Mouse (Mus musculus) midbrain, embryonic 15.5 days (tissue): ENCODE measurements around the gene Cetn4. TPM values are rescaled to one million over a fixed set of nuclear protein-coding genes. Genes with fewer than 3 reads are reported as not detected.

ENCODE experiments used
- ATAC-seq: fragments of 200-750 bp; cut with Nextera tagmentation; replicated peaks from 2 replicates; pipeline ENCODE4 v1.8.0; 2017; ENCODE audit warnings: moderate TSS enrichment
- H3K27ac ChIP-seq: fragments of 300-500 bp; sonication (generic); 2 replicates; pipeline ENCODE4 v1.5.1; 2015; ENCODE audit warnings: mild to moderate bottlenecking, inconsistent platforms
- H3K27me3 ChIP-seq: fragments of 300-500 bp; sonication (generic); replicated peaks from 2 replicates; pipeline ENCODE4 v1.6.1; 2015; ENCODE audit warnings: inconsistent platforms
- H3K36me3 ChIP-seq: fragments of 300-500 bp; sonication (generic); replicated peaks from 2 replicates; pipeline ENCODE4 v1.6.1; 2015; ENCODE audit warnings: inconsistent platforms
- H3K4me1 ChIP-seq: fragments of 300-500 bp; sonication (generic); 2 replicates; pipeline ENCODE4 v1.6.1; 2015; ENCODE audit warnings: inconsistent platforms
- H3K4me2 ChIP-seq: fragments of 300-500 bp; sonication (generic); 2 replicates; pipeline ENCODE4 v1.6.1; 2015; ENCODE audit warnings: inconsistent platforms, mild to moderate bottlenecking, moderate library complexity
- H3K4me3 ChIP-seq: fragments of 300-500 bp; sonication (generic); 2 replicates; pipeline ENCODE4 v1.5.1; 2015; ENCODE audit warnings: mild to moderate bottlenecking, inconsistent platforms
- H3K9ac ChIP-seq: fragments of 300-500 bp; sonication (generic); 2 replicates; pipeline ENCODE4 v1.6.1; 2015; ENCODE audit warnings: mild to moderate bottlenecking, inconsistent platforms
- H3K9me3 ChIP-seq: fragments of 300-500 bp; sonication (generic); 2 replicates; pipeline ENCODE4 v1.6.1; 2016; ENCODE audit warnings: inconsistent platforms
- WGBS: fragments of 180-500 bp; shearing (Covaris S2); methylation state at CpG from one replicate; pipeline ENCODE4 v1.1.7; 2015; ENCODE audit warnings: mixed read lengths; 5-methylcytosine and 5-hydroxymethylcytosine counted together
- polyA plus RNA-seq: library from polyadenylated mRNA; unstranded; fragments of >200 nt; fragmentation: Nextera tagmentation; extraction: Ambion mirVana; gene quantifications from 2 replicates; pipeline ENCODE4 v1.2.1, GENCODE M21; 2015

The Cetn4 gene
- polyA plus RNA-seq, 1 experiment from 2014 or later, result 2.8 TPM

- no peaks in the 10 kb centered on the region for H3K27me3 ChIP-seq
- ATAC-seq, result no peak
- H3K9me3 ChIP-seq, result no peaks in the 10 kb centered on the region
- no peak overlapping the region for H3K27ac ChIP-seq
- H3K4me2 ChIP-seq, result no peak overlapping the region
- no peaks in the 10 kb centered on the region for H3K36me3 ChIP-seq
- H3K4me1 ChIP-seq, result no peaks in the 10 kb centered on the region
- H3K4me3 ChIP-seq, result no peak overlapping the region
- 85% methylated on average over 1 of the region's 1 CpGs for WGBS
- no peak overlapping the region for H3K9ac ChIP-seq
These were observed 17.5 kb upstream of the Cetn4 start for GRCm38 (mm10) chr3:37329963-37330362.

- no peaks in the 10 kb centered on the region for H3K36me3 ChIP-seq
- H3K4me3 ChIP-seq, result no peak overlapping the region
- no peaks in the 10 kb centered on the region for H3K9me3 ChIP-seq
- no peaks in the 10 kb centered on the region for H3K27me3 ChIP-seq
- WGBS, result 85% methylated on average over 2 of the region's 2 CpGs
- no peak overlapping the region for H3K4me2 ChIP-seq
- no peak for ATAC-seq
- no peak overlapping the region for H3K27ac ChIP-seq
- no peaks in the 10 kb centered on the region for H3K4me1 ChIP-seq
- H3K9ac ChIP-seq, result no peak overlapping the region
These were observed 16.0 kb upstream of the Cetn4 start for GRCm38 (mm10) chr3:37328489-37328888.

GRCm38 (mm10) chr3:37326627-37327026 is 14.1 kb upstream of the Cetn4 start:
- Histone ChIP-seq H3K36me3 (no peaks in the 10 kb centered on the region), H3K27me3 (no peaks in the 10 kb centered on the region), H3K4me3 (no peak overlapping the region), H3K4me1 (no peaks in the 10 kb centered on the region), H3K4me2 (no peak overlapping the region), H3K27ac (no peak overlapping the region), H3K9me3 (no peaks in the 10 kb centered on the region), H3K9ac (no peak overlapping the region)
- ATAC-seq, result no peak
- WGBS, result 97% methylated on average over 3 of the region's 3 CpGs

- Histone ChIP-seq H3K36me3 (no peaks in the 10 kb centered on the region; the same call in 1 of the 2 replicates), H3K9ac (no peak overlapping the region), H3K4me1 (no peaks in the 10 kb centered on the region), H3K4me3 (no peak overlapping the region), H3K27ac (no peak overlapping the region), H3K9me3 (no peaks in the 10 kb centered on the region), H3K27me3 (no peaks in the 10 kb centered on the region), H3K4me2 (no peak overlapping the region)
- ATAC-seq, result no peak
- WGBS, result 85% methylated on average over 5 of the region's 5 CpGs
These were observed 13.0 kb upstream of the Cetn4 start for GRCm38 (mm10) chr3:37325317-37326112.

GRCm38 (mm10) chr3:37324310-37324709 is 11.8 kb upstream of the Cetn4 start:
- no peaks in the 10 kb centered on the region; the same call in 1 of the 2 replicates for H3K36me3 ChIP-seq

GRCm38 (mm10) chr3:37316233-37316632 is 3.7 kb upstream of the Cetn4 start:
- Histone ChIP-seq H3K27ac (no peak overlapping the region), H3K36me3 (no peaks in the 10 kb centered on the region; the same call in 1 of the 2 replicates), H3K9ac (no peak overlapping the region), H3K4me2 (no peak overlapping the region), H3K27me3 (no peaks in the 10 kb centered on the region), H3K4me1 (peaks cover 3% of the 10 kb centered on the region; the same call in 1 of the 2 replicates), H3K4me3 (no peak overlapping the region), H3K9me3 (no peaks in the 10 kb centered on the region)
- ATAC-seq, result no peak
- WGBS, result 98% methylated on average over 1 of the region's 1 CpGs

More at GRCm38 (mm10) chr3:37324310-37324709, 11.8 kb upstream of the Cetn4 start:
- Histone ChIP-seq H3K27me3 (no peaks in the 10 kb centered on the region), H3K9ac (no peak overlapping the region), H3K4me3 (no peak overlapping the region), H3K4me2 (no peak overlapping the region), H3K4me1 (no peaks in the 10 kb centered on the region), H3K9me3 (no peaks in the 10 kb centered on the region), H3K27ac (no peak overlapping the region)
- ATAC-seq, result no peak
- 50% methylated on average over 3 of the region's 3 CpGs for WGBS

- H3K27me3 ChIP-seq, result no peaks in the 10 kb centered on the region
- H3K4me3 ChIP-seq, result peak overlapping the region; percentile 94; the same call in 1 of the 2 replicates
- H3K36me3 ChIP-seq, result no peaks in the 10 kb centered on the region
- H3K9me3 ChIP-seq, result no peaks in the 10 kb centered on the region
- no peak overlapping the region for H3K9ac ChIP-seq
- H3K4me2 ChIP-seq, result peak overlapping the region; percentile 74
- ATAC-seq, result no peak
- H3K4me1 ChIP-seq, result peaks cover 3% of the 10 kb centered on the region; the same call in 1 of the 2 replicates
- no peak overlapping the region for H3K27ac ChIP-seq
- 38% methylated on average over 1 of the region's 1 CpGs for WGBS
These were observed 863 bp upstream of the Cetn4 start for GRCm38 (mm10) chr3:37313371-37313770.

- WGBS, result 5% methylated on average over 10 of the region's 10 CpGs
- Histone ChIP-seq H3K4me3 (peak overlapping the region; percentile 94), H3K4me2 (peak overlapping the region; percentile 74), H3K4me1 (peaks cover 3% of the 10 kb centered on the region; the same call in 1 of the 2 replicates), H3K36me3 (no peaks in the 10 kb centered on the region), H3K9ac (peak overlapping the region; percentile 79), H3K27ac (peak overlapping the region; percentile 77), H3K9me3 (no peaks in the 10 kb centered on the region), H3K27me3 (no peaks in the 10 kb centered on the region)
- ATAC-seq, result no peak
These were observed 575 bp downstream of the Cetn4 start for GRCm38 (mm10) chr3:37311897-37312369.

- ATAC-seq, result no peak
- no peaks in the 10 kb centered on the region for H3K27me3 ChIP-seq
- H3K27ac ChIP-seq, result no peak overlapping the region
- H3K4me3 ChIP-seq, result no peak overlapping the region
- no peak overlapping the region for H3K4me2 ChIP-seq
- H3K9me3 ChIP-seq, result no peaks in the 10 kb centered on the region
- no peaks in the 10 kb centered on the region for H3K4me1 ChIP-seq
- WGBS, result 76% methylated on average over 8 of the region's 8 CpGs
- H3K9ac ChIP-seq, result no peak overlapping the region
- no peaks in the 10 kb centered on the region for H3K36me3 ChIP-seq
These were observed 8.9 kb downstream of the Cetn4 start for GRCm38 (mm10) chr3:37303392-37304139.

GRCm38 (mm10) chr3:37302685-37303084 is 9.8 kb downstream of the Cetn4 start:
- no peaks in the 10 kb centered on the region for H3K4me1 ChIP-seq
- H3K36me3 ChIP-seq, result no peaks in the 10 kb centered on the region
- H3K27me3 ChIP-seq, result no peaks in the 10 kb centered on the region
- 39% methylated on average over 12 of the region's 12 CpGs for WGBS
- no peaks in the 10 kb centered on the region for H3K9me3 ChIP-seq
- no peak for ATAC-seq
- no peak overlapping the region for H3K27ac ChIP-seq
- H3K9ac ChIP-seq, result no peak overlapping the region
- no peak overlapping the region for H3K4me3 ChIP-seq
- no peak overlapping the region for H3K4me2 ChIP-seq

- Histone ChIP-seq H3K27me3 (no peaks in the 10 kb centered on the region), H3K9ac (no peak overlapping the region), H3K4me2 (no peak overlapping the region), H3K4me1 (no peaks in the 10 kb centered on the region), H3K27ac (no peak overlapping the region), H3K4me3 (no peak overlapping the region), H3K36me3 (no peaks in the 10 kb centered on the region), H3K9me3 (no peaks in the 10 kb centered on the region)
- WGBS, result 70% methylated on average over 3 of the region's 3 CpGs
- no peak for ATAC-seq
These were observed 13.0 kb downstream of the Cetn4 start for GRCm38 (mm10) chr3:37299470-37299869.

GRCm38 (mm10) chr3:37292654-37293053 is 19.9 kb downstream of the Cetn4 start:
- no peaks in the 10 kb centered on the region for H3K36me3 ChIP-seq
- no peak overlapping the region for H3K4me3 ChIP-seq
- H3K9me3 ChIP-seq, result no peaks in the 10 kb centered on the region
- H3K4me2 ChIP-seq, result no peak overlapping the region
- 79% methylated on average over 2 of the region's 2 CpGs for WGBS
- ATAC-seq, result no peak
- no peak overlapping the region for H3K9ac ChIP-seq
- H3K4me1 ChIP-seq, result no peaks in the 10 kb centered on the region
- H3K27me3 ChIP-seq, result no peaks in the 10 kb centered on the region
- no peak overlapping the region for H3K27ac ChIP-seq
